Mouse (Mus musculus): ENCODE measurements around the gene Dio2. TPM values are rescaled to one million over a fixed set of nuclear protein-coding genes. Genes with fewer than 3 reads are reported as not detected.
A peak's percentile ranks its signal among the peaks of the same experiment; 100 is the strongest.

Gene Dio2
- polyA plus RNA-seq (2016; fragmentation: Nextera tagmentation; extraction: Ambion mirVana): 0.02 and 0.10 TPM in 2 replicates

GRCm38 (mm10) chr12:90738388-90739223 is at the start of gene Dio2:
Gene Dio2, minus strand, starts transcription at chr12:90738438.
- no peaks in the 10 kb centered on the region for H3K27me3 ChIP-seq (replicated peaks)
- no peak for ATAC-seq
- H3K9me3 ChIP-seq (replicated peaks): no peaks in the 10 kb centered on the region
- H3K4me3 ChIP-seq: 0 out of 2 replicates have a peak within 1 kb of the TSS, but pooled peaks have one; percentile 7
- no peak within 1 kb of the TSS for H3K9ac ChIP-seq
- no peak within 1 kb of the TSS for H3K27ac ChIP-seq
- no peaks in the 10 kb centered on the region for H3K4me1 ChIP-seq
- H3K36me3 ChIP-seq: no peaks in the 10 kb centered on the region
- peak within 1 kb of the TSS; percentile 42 for H3K4me2 ChIP-seq
- WGBS (ENCODE audit: insufficient replicate concordance): 16% methylated on average over 10 of the region's 10 CpGs

- H3K27me3 ChIP-seq (replicated peaks): no peaks in the 10 kb centered on the region
- no peaks in the 10 kb centered on the region for H3K36me3 ChIP-seq
- no peak overlapping the region for H3K27ac ChIP-seq
- 71% methylated on average over 4 of the region's 4 CpGs for WGBS (ENCODE audit: insufficient replicate concordance)
- no peaks in the 10 kb centered on the region for H3K9me3 ChIP-seq (replicated peaks)
- H3K9ac ChIP-seq: no peak overlapping the region
- ATAC-seq: no peak
- H3K4me2 ChIP-seq: no peak overlapping the region
- no peaks in the 10 kb centered on the region for H3K4me1 ChIP-seq
- H3K4me3 ChIP-seq: no peak overlapping the region
These were observed 43.2 kb upstream of the Dio2 start for GRCm38 (mm10) chr12:90781438-90781837.

- ATAC-seq: no peak
- H3K9ac ChIP-seq: no peak overlapping the region
- no peak overlapping the region for H3K4me2 ChIP-seq
- no peaks in the 10 kb centered on the region for H3K9me3 ChIP-seq (replicated peaks)
- H3K4me3 ChIP-seq: no peak overlapping the region
- no peaks in the 10 kb centered on the region for H3K4me1 ChIP-seq
- no peaks in the 10 kb centered on the region for H3K27me3 ChIP-seq (replicated peaks)
- H3K36me3 ChIP-seq: no peaks in the 10 kb centered on the region
- H3K27ac ChIP-seq: no peak overlapping the region
These were observed 6.5 kb upstream of the Dio2 start for GRCm38 (mm10) chr12:90744752-90745151.

GRCm38 (mm10) chr12:90743633-90744032 is 5.4 kb upstream of the Dio2 start:
- Histone ChIP-seq H3K4me3 (no peak overlapping the region), H3K9me3 (replicated peaks) (no peaks in the 10 kb centered on the region), H3K27ac (no peak overlapping the region), H3K9ac (no peak overlapping the region), H3K27me3 (replicated peaks) (no peaks in the 10 kb centered on the region), H3K4me2 (no peak overlapping the region), H3K4me1 (no peaks in the 10 kb centered on the region), H3K36me3 (no peaks in the 10 kb centered on the region)
- 19% methylated on average over 3 of the region's 3 CpGs for WGBS (ENCODE audit: insufficient replicate concordance)
- no peak for ATAC-seq

GRCm38 (mm10) chr12:90740468-90740867 is 2.2 kb upstream of the Dio2 start:
- H3K4me2 ChIP-seq: no peak overlapping the region
- no peak overlapping the region for H3K9ac ChIP-seq
- H3K4me3 ChIP-seq: no peak overlapping the region
- H3K9me3 ChIP-seq (replicated peaks): no peaks in the 10 kb centered on the region
- WGBS (ENCODE audit: insufficient replicate concordance): 35% methylated on average over 2 of the region's 2 CpGs
- H3K4me1 ChIP-seq: no peaks in the 10 kb centered on the region
- no peak for ATAC-seq
- H3K27ac ChIP-seq: no peak overlapping the region
- no peaks in the 10 kb centered on the region for H3K27me3 ChIP-seq (replicated peaks)
- no peaks in the 10 kb centered on the region for H3K36me3 ChIP-seq

GRCm38 (mm10) chr12:90737932-90738331 is 306 bp downstream of the Dio2 start:
- no peaks in the 10 kb centered on the region for H3K36me3 ChIP-seq
- H3K4me3 ChIP-seq: no peak overlapping the region
- H3K27ac ChIP-seq: no peak overlapping the region
- no peaks in the 10 kb centered on the region for H3K27me3 ChIP-seq (replicated peaks)
- H3K9me3 ChIP-seq (replicated peaks): no peaks in the 10 kb centered on the region
- WGBS (ENCODE audit: insufficient replicate concordance): 59% methylated on average over 13 of the region's 13 CpGs
- H3K4me2 ChIP-seq: peak overlapping the region; percentile 42; the same call in 1 of the 2 replicates
- no peak for ATAC-seq
- H3K4me1 ChIP-seq: no peaks in the 10 kb centered on the region
- no peak overlapping the region for H3K9ac ChIP-seq

GRCm38 (mm10) chr12:90735447-90735846 is 2.8 kb downstream of the Dio2 start:
- Histone ChIP-seq H3K27me3 (replicated peaks) (no peaks in the 10 kb centered on the region), H3K9ac (no peak overlapping the region), H3K4me3 (no peak overlapping the region), H3K4me1 (no peaks in the 10 kb centered on the region), H3K36me3 (no peaks in the 10 kb centered on the region), H3K4me2 (no peak overlapping the region), H3K27ac (no peak overlapping the region), H3K9me3 (replicated peaks) (no peaks in the 10 kb centered on the region)
- no peak for ATAC-seq
- WGBS (ENCODE audit: insufficient replicate concordance): 69% methylated on average over 6 of the region's 6 CpGs

GRCm38 (mm10) chr12:90734503-90734902 is 3.7 kb downstream of the Dio2 start:
- Histone ChIP-seq H3K9me3 (replicated peaks) (no peaks in the 10 kb centered on the region), H3K4me3 (no peak overlapping the region), H3K4me2 (no peak overlapping the region), H3K27me3 (replicated peaks) (no peaks in the 10 kb centered on the region), H3K36me3 (no peaks in the 10 kb centered on the region), H3K9ac (no peak overlapping the region), H3K4me1 (no peaks in the 10 kb centered on the region), H3K27ac (no peak overlapping the region)
- ATAC-seq: no peak
- WGBS (ENCODE audit: insufficient replicate concordance): 62% methylated on average over 5 of the region's 5 CpGs

- Histone ChIP-seq H3K4me3 (no peak overlapping the region), H3K36me3 (no peaks in the 10 kb centered on the region), H3K9me3 (replicated peaks) (no peaks in the 10 kb centered on the region), H3K4me2 (no peak overlapping the region), H3K27ac (no peak overlapping the region), H3K4me1 (no peaks in the 10 kb centered on the region), H3K27me3 (replicated peaks) (no peaks in the 10 kb centered on the region), H3K9ac (no peak overlapping the region)
- ATAC-seq: no peak
- WGBS (ENCODE audit: insufficient replicate concordance): 84% methylated on average over 6 of the region's 6 CpGs
These were observed 4.5 kb downstream of the Dio2 start for GRCm38 (mm10) chr12:90733721-90734120.

- 33% methylated on average over 10 of the region's 10 CpGs for WGBS (ENCODE audit: insufficient replicate concordance)
- Histone ChIP-seq H3K9me3 (replicated peaks) (no peaks in the 10 kb centered on the region), H3K4me3 (no peak overlapping the region), H3K27me3 (replicated peaks) (no peaks in the 10 kb centered on the region), H3K9ac (no peak overlapping the region), H3K4me2 (no peak overlapping the region), H3K27ac (no peak overlapping the region), H3K4me1 (no peaks in the 10 kb centered on the region), H3K36me3 (no peaks in the 10 kb centered on the region)
- ATAC-seq: no peak
These were observed 8.6 kb downstream of the Dio2 start for GRCm38 (mm10) chr12:90729648-90730047.

- H3K4me2 ChIP-seq: no peak overlapping the region
- H3K27me3 ChIP-seq (replicated peaks): no peaks in the 10 kb centered on the region
- H3K27ac ChIP-seq: no peak overlapping the region
- WGBS (ENCODE audit: insufficient replicate concordance): 68% methylated on average over 8 of the region's 8 CpGs
- no peak overlapping the region for H3K4me3 ChIP-seq
- no peaks in the 10 kb centered on the region for H3K4me1 ChIP-seq
- H3K9ac ChIP-seq: no peak overlapping the region
- H3K36me3 ChIP-seq: no peaks in the 10 kb centered on the region
- H3K9me3 ChIP-seq (replicated peaks): no peaks in the 10 kb centered on the region
- ATAC-seq: no peak
These were observed 13.1 kb downstream of the Dio2 start for GRCm38 (mm10) chr12:90725107-90725506.

- no peak overlapping the region for H3K27ac ChIP-seq
- no peaks in the 10 kb centered on the region for H3K36me3 ChIP-seq
- ATAC-seq: no peak
- H3K9me3 ChIP-seq (replicated peaks): no peaks in the 10 kb centered on the region
- no peak overlapping the region for H3K4me3 ChIP-seq
- 70% methylated on average over 11 of the region's 11 CpGs for WGBS (ENCODE audit: insufficient replicate concordance)
- no peaks in the 10 kb centered on the region for H3K4me1 ChIP-seq
- no peak overlapping the region for H3K4me2 ChIP-seq
- no peaks in the 10 kb centered on the region for H3K27me3 ChIP-seq (replicated peaks)
- no peak overlapping the region for H3K9ac ChIP-seq
These were observed 13.6 kb downstream of the Dio2 start for GRCm38 (mm10) chr12:90724644-90725043.

- H3K4me1 ChIP-seq: no peaks in the 10 kb centered on the region
- 62% methylated on average over 2 of the region's 2 CpGs for WGBS (ENCODE audit: insufficient replicate concordance)
- no peak for ATAC-seq
These were observed 44.1 kb downstream of the Dio2 start for GRCm38 (mm10) chr12:90694135-90694534.

More at GRCm38 (mm10) chr12:90694135-90694534, 44.1 kb downstream of the Dio2 start:
- no peaks in the 10 kb centered on the region for H3K36me3 ChIP-seq
- H3K9me3 ChIP-seq (replicated peaks): no peaks in the 10 kb centered on the region
- no peaks in the 10 kb centered on the region for H3K27me3 ChIP-seq (replicated peaks)
- H3K9ac ChIP-seq: no peak overlapping the region
- no peak overlapping the region for H3K4me2 ChIP-seq
- no peak overlapping the region for H3K27ac ChIP-seq
- no peak overlapping the region for H3K4me3 ChIP-seq
